Mouse (Mus musculus) urinary bladder, postnatal 36 days (tissue): ENCODE measurements at regions not wholly inside any gene's neighbourhood (a gene's known extent, or its start where the extent isn't known, plus 50 kb on each side); places are given as distances from the start of the nearest gene placed in this dataset.
A peak's percentile ranks its signal among the peaks of the same experiment; 100 is the strongest.

Source experiments
- DNase-seq, 2 experiments: peaks; one replicate each; pipeline ENCODE4 v3.0.0; 2022; ENCODE audit warnings: low spot score in 2 of 2, mixed read lengths in 1 of 2

GRCm38 (mm10) chr7:36940611-36941010 lies 242.7 kb downstream of the Tshz3 start:
- DNase-seq = no peak

- no peak for DNase-seq
These were observed 247.3 kb downstream of the Tshz3 start for GRCm38 (mm10) chr7:36945024-36945815.

- DNase-seq = no peak
These were observed 251.6 kb downstream of the Tshz3 start for GRCm38 (mm10) chr7:36949511-36949910.

GRCm38 (mm10) chr7:36955376-36955775 lies 257.5 kb downstream of the Tshz3 start:
- no peak for DNase-seq

- no peak for DNase-seq
These were observed 260.3 kb downstream of the Tshz3 start for GRCm38 (mm10) chr7:36958255-36958654.

GRCm38 (mm10) chr7:36971772-36972171 lies 273.9 kb downstream of the Tshz3 start:
- DNase-seq = no peak

- DNase-seq = no peak
These were observed 275.9 kb downstream of the Tshz3 start for GRCm38 (mm10) chr7:36973654-36974320.

GRCm38 (mm10) chr7:36974573-36974972 lies 276.7 kb downstream of the Tshz3 start:
- no peak for DNase-seq

- DNase-seq = no peak
These were observed 277.6 kb downstream of the Tshz3 start for GRCm38 (mm10) chr7:36975475-36975874.

GRCm38 (mm10) chr7:36977819-36978218 lies 279.9 kb downstream of the Tshz3 start:
- DNase-seq = no peak

GRCm38 (mm10) chr7:36989380-36989779 lies 291.5 kb downstream of the Tshz3 start:
- DNase-seq = no peak

GRCm38 (mm10) chr7:37004601-37005000 lies 306.7 kb downstream of the Tshz3 start:
- no peak for DNase-seq

GRCm38 (mm10) chr7:37005701-37006100 lies 307.8 kb downstream of the Tshz3 start:
- no peak for DNase-seq

GRCm38 (mm10) chr7:37006921-37007320 lies 309.0 kb downstream of the Tshz3 start:
- no peak for DNase-seq

GRCm38 (mm10) chr7:37011180-37011754 lies 313.3 kb downstream of the Tshz3 start:
- DNase-seq = peak in 1 of 2 experiments; percentile 6

GRCm38 (mm10) chr7:37020078-37020477 lies 322.2 kb downstream of the Tshz3 start:
- DNase-seq = no peak

GRCm38 (mm10) chr7:37024501-37025025 lies 326.6 kb downstream of the Tshz3 start:
- DNase-seq = no peak

GRCm38 (mm10) chr7:37064582-37065458 lies 366.9 kb downstream of the Tshz3 start:
- DNase-seq = no peak

- DNase-seq = no peak
These were observed 379.8 kb downstream of the Tshz3 start for GRCm38 (mm10) chr7:37077698-37078097.

GRCm38 (mm10) chr7:37078140-37078539 lies 380.2 kb downstream of the Tshz3 start:
- DNase-seq = no peak

GRCm38 (mm10) chr7:37089726-37090125 lies 391.8 kb downstream of the Tshz3 start:
- DNase-seq = no peak

GRCm38 (mm10) chr7:37092572-37092971 lies 394.7 kb downstream of the Tshz3 start:
- DNase-seq = no peak
